Mouse (Mus musculus) spleen, postnatal 36 days (tissue): ENCODE results near the gene Ercc5.

Source experiments
- DNase-seq, 2 experiments: peaks; one replicate each; pipeline ENCODE4 v3.0.0; 2022; ENCODE audit warnings: low spot score in 2 of 2, mixed read lengths in 1 of 2

Gene Ercc5

DNA sequence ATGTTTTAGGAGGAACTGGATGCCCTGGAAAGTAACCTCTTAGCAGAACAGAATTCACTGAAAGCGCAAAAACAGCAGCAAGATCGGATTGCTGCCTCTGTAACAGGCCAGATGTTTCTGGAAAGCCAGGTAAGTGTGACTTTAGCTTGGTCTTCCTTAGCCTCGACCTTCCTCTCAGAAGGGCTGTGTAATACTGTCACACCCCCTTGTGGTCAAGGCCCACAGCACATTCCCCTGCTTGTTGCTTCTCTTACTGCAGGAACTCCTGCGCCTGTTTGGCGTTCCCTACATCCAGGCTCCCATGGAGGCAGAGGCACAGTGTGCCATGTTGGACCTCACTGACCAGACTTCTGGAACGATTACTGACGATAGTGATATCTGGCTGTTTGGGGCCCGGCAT is 26.4 kb downstream of the Ercc5 start:
- no peak for DNase-seq

DNA sequence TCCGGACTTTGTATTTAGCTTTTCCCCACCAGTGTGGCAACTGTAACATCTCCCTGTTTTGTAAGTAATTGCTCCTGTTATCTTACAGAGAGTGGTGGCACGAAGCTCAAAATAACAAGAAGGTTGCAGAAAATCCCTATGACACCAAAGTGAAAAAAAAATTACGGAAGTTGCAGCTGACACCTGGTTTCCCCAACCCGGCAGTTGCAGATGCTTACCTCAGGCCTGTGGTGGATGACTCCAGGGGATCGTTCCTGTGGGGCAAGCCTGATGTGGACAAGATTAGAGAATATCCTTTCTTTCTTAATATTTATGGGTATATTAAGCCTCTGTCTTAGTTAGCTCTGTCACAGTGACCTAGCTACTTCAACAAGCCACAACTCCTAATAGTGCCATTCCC is 30.5 kb downstream of the Ercc5 start:
- DNase-seq: no peak

DNA sequence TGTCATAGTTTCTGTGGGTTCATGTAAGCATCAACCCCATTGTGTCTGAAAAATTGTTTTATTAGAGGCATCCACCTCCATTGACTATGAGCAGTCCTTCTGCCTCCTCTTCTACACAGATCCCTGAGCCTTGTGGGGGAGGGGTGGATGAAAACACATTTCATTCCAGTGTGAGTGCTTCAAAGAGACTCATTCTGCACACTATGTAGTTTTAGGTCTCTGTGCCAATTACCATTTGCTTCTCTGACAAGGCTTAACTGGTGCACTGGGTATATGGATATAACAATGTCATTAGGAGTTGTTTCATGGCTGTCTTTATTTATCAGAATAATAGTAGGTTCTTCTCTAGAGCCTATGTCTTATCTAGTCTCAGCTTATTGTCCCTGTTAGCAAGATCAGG is 38.9 kb downstream of the Ercc5 start:
- DNase-seq: no peak

DNA sequence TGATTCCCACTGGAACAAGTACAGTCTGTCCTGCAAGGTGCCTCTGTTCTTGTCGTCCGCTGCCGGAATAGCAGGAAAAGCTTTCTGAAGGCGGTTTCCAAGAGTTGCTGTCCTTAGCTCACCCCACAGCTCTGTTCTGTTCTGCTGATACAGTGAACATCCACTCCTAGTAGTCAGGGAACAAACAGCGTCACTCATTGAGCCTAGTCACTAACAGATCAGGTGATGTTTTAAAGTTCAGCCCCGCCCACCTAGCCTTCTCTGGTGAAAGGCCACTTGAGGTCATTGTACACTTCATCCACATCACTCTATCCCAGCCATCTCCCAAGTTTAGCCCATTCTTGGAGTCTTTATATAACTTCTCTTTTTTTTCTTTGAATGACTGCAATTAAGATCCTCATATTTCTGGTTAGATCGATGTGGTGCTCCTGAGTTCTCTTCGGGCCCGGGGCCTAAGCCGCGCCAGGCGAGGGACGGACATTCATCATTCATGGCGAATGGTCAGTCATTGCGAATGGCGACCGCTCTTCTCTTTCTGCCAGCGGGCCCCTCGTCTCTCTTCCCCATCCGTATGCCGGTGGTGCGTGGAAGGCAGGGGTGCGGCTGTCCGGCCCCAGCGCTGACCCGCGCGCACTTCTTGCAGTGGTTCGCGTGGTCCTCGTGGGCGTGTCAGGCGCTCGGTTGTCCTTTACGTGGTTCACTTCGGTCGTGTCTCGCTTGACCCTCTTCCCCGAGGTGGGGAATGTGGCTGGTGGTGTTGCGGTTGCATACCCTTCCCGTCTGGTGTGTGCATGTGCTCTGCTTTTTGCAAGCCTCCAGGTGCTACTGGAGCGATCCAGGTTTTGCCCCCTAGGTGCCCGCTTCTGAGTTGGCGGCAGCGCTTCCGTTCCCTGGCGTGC is 51.0 kb downstream of the Ercc5 start:
- no peak for DNase-seq

DNA sequence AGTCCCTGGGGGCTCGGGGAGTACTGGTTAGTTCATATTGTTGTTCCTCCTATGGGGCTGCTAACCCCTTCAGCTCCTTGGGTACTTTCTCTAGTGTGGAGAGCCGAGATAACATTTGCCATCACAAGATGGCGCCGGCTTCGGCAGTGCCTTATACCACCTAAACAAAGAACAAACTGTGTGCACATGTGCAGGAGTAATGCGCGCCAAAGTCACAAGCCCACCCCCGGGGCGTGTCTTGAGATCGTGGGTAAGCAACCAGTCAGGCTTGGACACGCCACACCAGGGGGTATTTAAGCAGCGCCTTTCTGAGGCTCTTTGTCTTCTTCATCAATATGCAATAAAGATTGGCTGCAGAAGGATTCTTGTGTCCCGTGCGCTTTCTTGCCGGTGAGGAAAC is 55.3 kb downstream of the Ercc5 start:
- no peak for DNase-seq

DNA sequence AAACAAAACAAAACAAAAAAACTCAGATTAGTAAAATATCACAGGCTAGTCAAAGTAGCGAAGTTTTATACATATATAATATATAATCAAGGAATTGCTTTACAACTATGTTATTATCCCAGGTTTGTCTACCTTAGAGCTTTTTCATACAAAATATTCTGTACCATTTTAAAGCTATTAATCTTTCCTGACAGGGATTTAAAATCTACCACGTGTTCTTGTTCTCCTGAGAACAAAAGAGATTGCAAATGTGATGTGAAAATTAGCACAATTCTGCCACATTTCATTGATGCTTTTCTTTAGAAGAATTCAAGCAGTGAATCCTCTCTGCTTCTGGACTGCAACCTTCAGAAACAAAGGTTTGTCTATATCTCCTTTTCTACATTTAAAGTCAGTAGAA is 66.9 kb downstream of the Ercc5 start:
- DNase-seq: no peak

DNA sequence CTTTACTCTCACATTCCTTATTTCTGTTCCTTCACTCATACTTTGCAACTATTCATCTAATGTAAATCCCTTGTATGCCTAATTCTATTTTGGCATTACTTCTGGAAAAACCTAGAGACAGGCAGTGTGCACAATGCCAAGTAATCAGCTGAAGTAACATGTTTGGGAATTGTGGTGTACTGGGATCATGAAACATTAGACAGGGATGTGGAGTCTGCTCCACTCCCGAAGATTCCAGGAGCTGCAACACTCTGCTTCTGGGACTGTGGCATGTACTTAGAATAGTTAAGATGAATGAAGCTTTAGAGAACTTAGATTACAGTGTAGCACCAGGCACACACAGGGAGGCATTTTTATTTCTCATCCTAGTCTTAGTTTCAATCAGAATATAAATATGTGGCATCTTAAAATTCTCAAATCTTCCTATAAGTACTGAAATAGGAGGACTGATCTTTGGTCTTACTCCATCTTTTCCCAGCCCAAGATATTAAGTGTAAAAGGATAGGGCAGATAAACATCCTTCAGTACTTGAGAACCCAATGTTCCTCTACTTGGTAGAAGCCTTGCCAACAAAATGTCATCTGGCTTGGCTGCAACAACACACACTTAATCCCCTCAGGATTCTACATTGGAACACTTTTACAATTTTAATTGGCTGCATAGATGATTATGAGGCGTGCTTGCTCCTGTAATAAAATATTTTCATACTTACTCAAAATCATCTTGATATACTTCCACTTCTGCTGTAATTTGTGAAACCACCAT is 69.0 kb downstream of the Ercc5 start:
- DNase-seq: no peak

DNA sequence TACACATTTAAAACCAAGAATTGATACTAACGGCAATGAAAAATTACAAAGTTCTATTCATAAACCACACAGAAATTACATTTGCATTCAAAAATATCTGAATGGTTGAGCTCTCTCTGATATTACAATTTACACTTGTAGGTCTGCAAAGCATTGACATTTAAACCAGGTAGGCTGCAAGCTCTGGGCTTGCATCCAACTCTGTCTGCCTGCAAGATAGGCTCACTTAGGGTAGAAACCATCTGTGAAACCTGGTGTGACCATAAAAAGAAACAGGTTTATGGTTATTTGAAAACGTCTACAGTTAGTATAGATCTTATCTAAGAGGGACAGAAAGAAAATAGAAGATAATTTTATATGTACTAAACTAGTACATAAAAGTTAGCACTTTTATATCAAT is 69.6 kb downstream of the Ercc5 start:
- DNase-seq: no peak

DNA sequence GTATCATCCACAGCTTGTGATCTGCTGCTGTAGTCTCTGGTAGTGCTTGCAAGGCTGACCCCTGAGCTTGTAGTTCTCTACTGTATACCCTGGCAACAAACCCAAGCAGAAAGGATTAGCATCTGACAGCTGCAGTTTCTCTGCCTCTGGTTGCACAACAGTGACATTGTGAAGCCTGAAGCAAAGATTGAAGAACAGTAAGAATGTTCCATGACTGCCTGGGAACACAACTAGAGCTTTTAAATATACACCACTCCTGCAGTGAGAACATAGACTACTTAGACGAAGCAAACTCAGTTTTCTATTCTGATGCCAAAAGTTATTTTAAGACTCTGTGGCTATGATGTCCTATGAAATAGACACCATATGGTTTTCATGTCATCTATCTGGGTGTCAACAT is 71.3 kb downstream of the Ercc5 start, which contains the start of gene Mettl21e:
Gene Mettl21e, minus strand, starts transcription at position 86 of the 400 bp plus-strand sequence.
- DNase-seq: no peak

DNA sequence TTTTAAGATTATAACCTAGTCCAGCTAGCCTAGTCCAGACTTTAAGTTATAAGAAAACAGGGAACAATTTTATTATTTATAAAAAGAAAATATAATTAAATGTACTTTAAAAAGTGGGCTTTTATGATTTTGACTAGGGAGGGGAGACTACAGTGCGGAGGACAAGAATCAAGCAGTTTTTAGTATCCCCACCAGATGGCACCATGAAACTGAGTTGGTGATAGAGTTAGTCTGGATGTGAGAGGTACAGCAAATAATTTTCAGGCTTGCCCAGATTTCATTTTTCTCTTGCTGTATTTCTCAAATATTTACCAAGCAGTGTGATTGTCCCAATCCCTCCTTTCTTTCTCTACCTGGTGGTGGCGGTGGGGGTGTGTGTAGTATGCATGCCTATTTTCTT is 81.5 kb downstream of the Ercc5 start:
- DNase-seq: no peak
